Mouse (Mus musculus) testis, adult 2 months (tissue): ENCODE results near the gene Pcdh9.

Source experiments
- CTCF ChIP-seq: fragments of 200-500 bp; IDR thresholded peaks from 2 replicates; pipeline ENCODE4 v1.5.1; 2012; ENCODE audit warnings: low read depth, mild to moderate bottlenecking, inconsistent platforms, low read length, moderate library complexity; ENCODE audit not compliant: control insufficient read depth, insufficient read depth, insufficient replicate concordance
- POLR2A ChIP-seq: fragments of 200-500 bp; IDR thresholded peaks from 2 replicates; pipeline ENCODE4 v1.6.1; 2012; ENCODE audit warnings: low read depth, mild to moderate bottlenecking, inconsistent platforms, low read length, moderate library complexity; ENCODE audit not compliant: control insufficient read depth

DNA sequence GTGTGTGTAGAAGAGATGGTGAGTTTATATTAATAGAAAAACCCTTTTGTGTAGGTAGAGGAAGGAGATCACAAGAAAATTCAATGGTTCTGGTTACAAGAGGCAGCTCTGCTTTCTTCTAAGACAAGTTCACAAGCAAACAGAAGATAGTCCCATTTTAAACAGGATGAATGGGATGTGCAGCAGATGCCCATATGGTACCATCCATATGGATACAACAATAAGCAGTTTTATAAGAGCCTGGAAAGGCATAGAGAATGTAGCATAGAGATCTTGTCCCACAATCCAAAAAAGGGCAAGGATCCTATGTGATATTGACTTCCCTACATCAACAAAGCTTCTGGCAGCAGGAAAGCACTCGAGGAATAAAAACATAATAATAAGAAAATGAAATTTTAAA, 171.3 kb downstream of the Pcdh9 start:
- TF ChIP-seq POLR2A (no peak), CTCF (no peak)
